Mouse (Mus musculus) left cerebral cortex, postnatal 14 days (tissue): ENCODE results near the gene Phactr2. TPM values are rescaled to one million over a fixed set of nuclear protein-coding genes. Genes with fewer than 3 reads are reported as not detected.

Experiments
- DNase-seq, 2 experiments: peaks; one replicate each; pipeline ENCODE4 v3.0.0; 2021 to 2022; ENCODE audit warnings: low spot score in 2 of 2, mixed read lengths in 1 of 2
- intact Hi-C: fragments of 180-260 bp; cut with DNase I; formaldehyde crosslinking; loops from one replicate; pipeline ENCODE4 v1.15.1; 2025
- total RNA-seq, 2 experiments: library from RNA; stranded (reverse); gene quantifications; 2 replicates each; pipeline ENCODE4 v1.2.3; 2021

Gene Phactr2
- total RNA-seq, 2 experiments from 2014 or later = 15.9 to 18.8 TPM

- DNase-seq = no peak
- intact Hi-C loops = no loop called here
These were observed 236.0 kb downstream of the Phactr2 start for GRCm38 (mm10) chr10:13238188-13238587.

- intact Hi-C loops = no loop called here
- DNase-seq = no peak
These were observed 237.3 kb downstream of the Phactr2 start for GRCm38 (mm10) chr10:13236866-13237265.

GRCm38 (mm10) chr10:13234503-13234902 is 239.7 kb downstream of the Phactr2 start:
- intact Hi-C loops = no loop called here
- no peak for DNase-seq

- intact Hi-C loops = no loop called here
- no peak for DNase-seq
These were observed 240.3 kb downstream of the Phactr2 start for GRCm38 (mm10) chr10:13233941-13234340.

GRCm38 (mm10) chr10:13233143-13233622 is 241.0 kb downstream of the Phactr2 start:
- intact Hi-C loops = no loop called here
- DNase-seq = no peak

GRCm38 (mm10) chr10:13232443-13233142 is 241.6 kb downstream of the Phactr2 start:
- intact Hi-C loops = no loop called here
- DNase-seq = no peak

GRCm38 (mm10) chr10:13230716-13231115 is 243.5 kb downstream of the Phactr2 start:
- no peak for DNase-seq
- intact Hi-C loops = no loop called here

GRCm38 (mm10) chr10:13225377-13226063 is 248.7 kb downstream of the Phactr2 start:
- intact Hi-C loops = no loop called here
- no peak for DNase-seq

GRCm38 (mm10) chr10:13222135-13222534 is 252.1 kb downstream of the Phactr2 start:
- intact Hi-C loops = no loop called here
- DNase-seq = no peak

- no peak for DNase-seq
- intact Hi-C loops = no loop called here
These were observed 254.2 kb downstream of the Phactr2 start for GRCm38 (mm10) chr10:13220061-13220460.

GRCm38 (mm10) chr10:13213956-13214355 is 260.3 kb downstream of the Phactr2 start:
- intact Hi-C loops = no loop called here
- DNase-seq = no peak

- intact Hi-C loops = no loop called here
- no peak for DNase-seq
These were observed 261.4 kb downstream of the Phactr2 start for GRCm38 (mm10) chr10:13212829-13213228.

GRCm38 (mm10) chr10:13212326-13212725 is 261.9 kb downstream of the Phactr2 start:
- intact Hi-C loops = no loop called here
- no peak for DNase-seq

- DNase-seq = no peak
- intact Hi-C loops = no loop called here
These were observed 264.1 kb downstream of the Phactr2 start for GRCm38 (mm10) chr10:13209930-13210637.

GRCm38 (mm10) chr10:13209506-13209905 is 264.7 kb downstream of the Phactr2 start:
- no peak for DNase-seq
- intact Hi-C loops = no loop called here

GRCm38 (mm10) chr10:13209061-13209460 is 265.2 kb downstream of the Phactr2 start:
- intact Hi-C loops = no loop called here
- no peak for DNase-seq

GRCm38 (mm10) chr10:13201741-13202293 is 272.4 kb downstream of the Phactr2 start:
- intact Hi-C loops = no loop called here
- DNase-seq = no peak

GRCm38 (mm10) chr10:13200862-13201261 is 273.4 kb downstream of the Phactr2 start:
- intact Hi-C loops = no loop called here
- no peak for DNase-seq

- DNase-seq = no peak
- intact Hi-C loops = loop anchor here (10.0 kb wide), 1 partner anchor 126 kb away; no protein-coding TSS in a partner anchor
These were observed 275.0 kb downstream of the Phactr2 start for GRCm38 (mm10) chr10:13199234-13199633.
